Mouse (Mus musculus) lung, postnatal 0 days (tissue): Measurements from ENCODE around the gene Mycl.

Source experiments
- CTCF ChIP-seq: IDR thresholded peaks from 2 replicates; pipeline ENCODE4 v1.5.1; 2016; ENCODE audit warnings: antibody characterized with exemption, mild to moderate bottlenecking
- EP300 ChIP-seq: IDR thresholded peaks from 2 replicates; pipeline ENCODE4 v1.6.1; 2016; ENCODE audit warnings: antibody characterized with exemption, mild to moderate bottlenecking, control low read depth

DNA sequence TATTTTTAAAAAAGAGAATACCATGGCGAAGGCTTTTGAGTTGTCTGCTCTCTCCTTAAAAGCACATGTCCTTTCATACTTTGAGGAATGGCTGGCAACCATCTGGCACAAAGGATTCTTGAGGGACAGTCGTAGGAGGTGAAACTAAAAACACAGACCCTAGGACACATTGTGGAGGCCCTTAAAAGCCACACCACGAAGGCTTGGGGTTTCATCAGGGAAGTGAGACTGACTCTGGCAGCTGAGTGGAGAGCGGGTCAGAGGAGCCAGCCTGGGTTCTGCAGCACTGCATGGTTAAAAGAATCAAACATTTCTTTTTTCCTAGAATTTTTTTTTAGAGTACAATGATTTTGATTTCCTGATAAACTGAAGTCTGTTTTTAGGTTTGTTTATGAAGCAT is 31.1 kb downstream of the Mycl start:
- TF ChIP-seq CTCF (no peak), EP300 (no peak)
